Mouse (Mus musculus): ENCODE results near the gene Slc25a42. TPM values are rescaled to one million over a fixed set of nuclear protein-coding genes. Genes with fewer than 3 reads are reported as not detected.

Gene Slc25a42
- polyA plus RNA-seq, 1 experiment from 2014 or later, result 18.5 TPM

DNA sequence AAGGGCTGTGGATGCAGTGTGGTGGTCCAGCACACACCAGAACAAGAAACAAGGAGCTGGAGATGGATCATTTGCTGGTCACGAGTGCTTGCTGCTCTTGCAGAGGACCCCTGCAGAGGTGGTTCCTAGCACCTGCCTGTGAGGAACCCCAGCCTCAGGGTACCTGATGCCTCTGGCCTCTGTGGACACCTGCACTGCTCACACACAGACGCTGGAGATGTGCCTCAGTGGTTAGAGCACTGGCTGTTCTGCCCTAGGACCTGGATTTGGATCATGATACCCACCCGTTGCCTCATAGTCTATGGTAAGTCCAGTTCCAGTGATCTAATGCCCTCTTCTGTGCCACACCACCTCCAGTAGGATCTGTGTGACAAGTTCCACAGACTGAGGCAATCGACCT is 75.5 kb downstream of the Slc25a42 start:
- Histone ChIP-seq H3K4me2 (ENCODE audit: low read depth, low read length) (no peak overlapping the region), H3K9ac (replicated peaks) (no peak overlapping the region), H3K27ac (ENCODE audit: low read depth) (no peak overlapping the region), H3K36me3 (replicated peaks; ENCODE audit: insufficient read depth, low read length) (peaks cover 14% of the 10 kb centered on the region), H3K9me3 (ENCODE audit: low read length) (no peaks in the 10 kb centered on the region), H3K27me3 (ENCODE audit: insufficient read depth, low read length) (no peaks in the 10 kb centered on the region), H3K4me3 (ENCODE audit: low read depth, low read length) (no peak overlapping the region), H3K4me1 (ENCODE audit: insufficient read depth) (peaks cover 26% of the 10 kb centered on the region)
- 81% methylated on average over 4 of the region's 4 CpGs for WGBS (ENCODE audit: insufficient replicate concordance)
- DNase-seq (no peak), ATAC-seq (no peak)
- TF ChIP-seq EP300 (IDR thresholded peaks at IDR 0.05; ENCODE audit: low read depth), result no peak
- TF ChIP-seq CTCF (IDR thresholded peaks at IDR 0.05; ENCODE audit: low read depth), result no peak

DNA sequence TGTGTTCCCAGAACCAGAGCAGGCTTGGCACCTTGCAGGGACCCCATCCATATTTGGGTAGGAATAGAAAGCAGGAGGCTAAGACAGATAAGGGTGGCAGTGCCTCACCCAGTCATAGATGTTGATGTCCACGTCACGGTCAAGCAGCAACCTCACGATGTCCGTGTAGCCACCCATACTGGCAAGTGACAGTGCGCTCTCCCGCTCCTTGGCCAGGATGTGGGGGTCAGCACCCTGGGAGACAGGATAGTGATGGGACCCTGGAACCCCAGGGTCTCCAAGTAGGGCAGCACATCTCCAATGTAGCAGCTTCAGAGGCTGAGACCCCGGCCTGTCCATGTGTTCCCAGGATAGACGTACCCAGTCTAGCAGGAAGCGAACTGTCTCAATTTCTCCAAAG is 77.2 kb downstream of the Slc25a42 start:
- H3K4me3 ChIP-seq (ENCODE audit: low read depth, low read length), result no peak overlapping the region
- H3K9me3 ChIP-seq (ENCODE audit: low read length), result no peaks in the 10 kb centered on the region
- ATAC-seq (no peak), DNase-seq (no peak)
- peaks cover 14% of the 10 kb centered on the region for H3K36me3 ChIP-seq (replicated peaks; ENCODE audit: insufficient read depth, low read length)
- 88% methylated on average over 9 of the region's 9 CpGs for WGBS (ENCODE audit: insufficient replicate concordance)
- no peak overlapping the region for H3K9ac ChIP-seq (replicated peaks)
- H3K4me1 ChIP-seq (ENCODE audit: insufficient read depth), result peaks cover 19% of the 10 kb centered on the region
- H3K27me3 ChIP-seq (ENCODE audit: insufficient read depth, low read length), result no peaks in the 10 kb centered on the region
- H3K27ac ChIP-seq (ENCODE audit: low read depth), result no peak overlapping the region
- no peak for TF ChIP-seq EP300 (IDR thresholded peaks at IDR 0.05; ENCODE audit: low read depth)
- no peak overlapping the region for H3K4me2 ChIP-seq (ENCODE audit: low read depth, low read length)

Other genes with a start within 250 kb of the Slc25a42 start
- 19.5 and 20.7 TPM in 2 replicates for gene Gatad2a, start 215.9 kb downstream of the Slc25a42 start, polyA plus RNA-seq (2015; fragmentation: Nextera tagmentation; extraction: Ambion mirVana)
- gene Mau2, start 169.6 kb downstream of the Slc25a42 start, polyA plus RNA-seq (2015; fragmentation: Nextera tagmentation; extraction: Ambion mirVana), result 11.1 and 12.2 TPM in 2 replicates
- 11.7 and 11.8 TPM in 2 replicates for gene Sugp1, start 169.5 kb downstream of the Slc25a42 start, polyA plus RNA-seq (2015; fragmentation: Nextera tagmentation; extraction: Ambion mirVana)
- 32.5 and 38.7 TPM in 2 replicates for gene Tm6sf2, start 139.4 kb downstream of the Slc25a42 start, polyA plus RNA-seq (2015; fragmentation: Nextera tagmentation; extraction: Ambion mirVana)
- gene Hapln4, start 128.8 kb downstream of the Slc25a42 start, polyA plus RNA-seq (2015; fragmentation: Nextera tagmentation; extraction: Ambion mirVana), result 0.02 TPM in 1 of 2 replicates, not detected in the other
- not detected in 2 replicates for gene Ncan, start 91.4 kb downstream of the Slc25a42 start, polyA plus RNA-seq (2015; fragmentation: Nextera tagmentation; extraction: Ambion mirVana)
- gene Nr2c2ap, start 81.0 kb downstream of the Slc25a42 start, polyA plus RNA-seq (2015; fragmentation: Nextera tagmentation; extraction: Ambion mirVana), result 13.5 and 14.9 TPM in 2 replicates
- gene Rfxank, start 73.2 kb downstream of the Slc25a42 start, polyA plus RNA-seq (2015; fragmentation: Nextera tagmentation; extraction: Ambion mirVana), result 3.6 TPM in 2 replicates
- gene Borcs8, start 72.8 kb downstream of the Slc25a42 start, polyA plus RNA-seq (2015; fragmentation: Nextera tagmentation; extraction: Ambion mirVana), result 17.6 and 18.8 TPM in 2 replicates
- gene Mef2b, start 72.6 kb downstream of the Slc25a42 start, polyA plus RNA-seq (2015; fragmentation: Nextera tagmentation; extraction: Ambion mirVana), result 0.11 TPM in 1 of 2 replicates, not detected in the other
- gene Tmem161a, start 39.9 kb downstream of the Slc25a42 start, polyA plus RNA-seq (2015; fragmentation: Nextera tagmentation; extraction: Ambion mirVana), result 17.3 and 20.2 TPM in 2 replicates
- gene Sugp2, start 21.9 kb upstream of the Slc25a42 start, polyA plus RNA-seq (2015; fragmentation: Nextera tagmentation; extraction: Ambion mirVana), result 7.3 and 8.3 TPM in 2 replicates
- 5.3 and 6.3 TPM in 2 replicates for gene Armc6, start 22.2 kb upstream of the Slc25a42 start, polyA plus RNA-seq (2015; fragmentation: Nextera tagmentation; extraction: Ambion mirVana)
- 4.3 and 5.6 TPM in 2 replicates for gene Homer3, start 70.5 kb upstream of the Slc25a42 start, polyA plus RNA-seq (2015; fragmentation: Nextera tagmentation; extraction: Ambion mirVana)
- gene Ddx49, start 90.2 kb upstream of the Slc25a42 start, polyA plus RNA-seq (2015; fragmentation: Nextera tagmentation; extraction: Ambion mirVana), result 15.2 and 16.3 TPM in 2 replicates
- gene Cope, start 90.2 kb upstream of the Slc25a42 start, polyA plus RNA-seq (2015; fragmentation: Nextera tagmentation; extraction: Ambion mirVana), result 162 and 171 TPM in 2 replicates
- 0.12 TPM in 1 of 2 replicates, not detected in the other for gene Cers1, start 103.5 kb upstream of the Slc25a42 start, polyA plus RNA-seq (2015; fragmentation: Nextera tagmentation; extraction: Ambion mirVana)
- 0.16 TPM in 1 of 2 replicates, not detected in the other for gene Gdf1, start 117.5 kb upstream of the Slc25a42 start, polyA plus RNA-seq (2015; fragmentation: Nextera tagmentation; extraction: Ambion mirVana)
- gene Upf1, start 141.0 kb upstream of the Slc25a42 start, polyA plus RNA-seq (2015; fragmentation: Nextera tagmentation; extraction: Ambion mirVana), result 6.7 and 7.1 TPM in 2 replicates
- 3.0 and 4.0 TPM in 2 replicates for gene Comp, start 161.3 kb upstream of the Slc25a42 start, polyA plus RNA-seq (2015; fragmentation: Nextera tagmentation; extraction: Ambion mirVana)
- 2.6 and 2.7 TPM in 2 replicates for gene Crtc1, start 227.3 kb upstream of the Slc25a42 start, polyA plus RNA-seq (2015; fragmentation: Nextera tagmentation; extraction: Ambion mirVana)

Data from liver, postnatal 0 days (tissue).